Mouse (Mus musculus): ENCODE measurements around the gene Gm10681. TPM values are rescaled to one million over a fixed set of nuclear protein-coding genes. Genes with fewer than 3 reads are reported as not detected.
"Not testable (repeated sequence)": the region's sequence is repeated elsewhere in the genome, so short reads cannot be mapped to it uniquely, and the experiment has no call there.

Gene Gm10681
- total RNA-seq, 1 experiment from 2014 or later, result 1.1 TPM

GRCm38 (mm10) chr3:98510414-98510813, 78.2 kb downstream of the Gm10681 start, which contains the start of gene Hsd3b4:
TSS of gene Hsd3b4 (minus strand) at chr3:98510514.
- not testable (repeated sequence) for DNase-seq

- DNase-seq, result not testable (repeated sequence)
Observed at GRCm38 (mm10) chr3:98507229-98507628, 81.4 kb downstream of the Gm10681 start.

Other genes starting within 250 kb of the Gm10681 start
- 21.0 and 25.2 TPM in 2 replicates for gene Phgdh, start 248.8 kb downstream of the Gm10681 start, total RNA-seq (2021)
- 3.4 and 4.3 TPM in 2 replicates for gene Zfp697, start 206.3 kb downstream of the Gm10681 start, total RNA-seq (2021)
- 0.96 TPM in 1 of 2 replicates, not detected in the other for gene Gm4450, start 131.7 kb downstream of the Gm10681 start, total RNA-seq (2021)
- gene Hsd3b4, start 78.3 kb downstream of the Gm10681 start, total RNA-seq (2021), result not detected in 2 replicates
- gene Hsd3b5, start 41.4 kb upstream of the Gm10681 start, total RNA-seq (2021), result 0.23 and 6.3 TPM in 2 replicates
- 0.15 and 2.4 TPM in 2 replicates for gene Hsd3b2, start 135.7 kb upstream of the Gm10681 start, total RNA-seq (2021)
- gene Hsd3b3, start 174.3 kb upstream of the Gm10681 start, total RNA-seq (2021), result 1.1 and 33.0 TPM in 2 replicates
- gene Hsd3b6, start 225.6 kb upstream of the Gm10681 start, total RNA-seq (2021), result 47.6 and 62.0 TPM in 2 replicates

Data from adrenal gland, postnatal 14 days (tissue).